Comparison of ENCODE assay signal across 23 mouse cellular contexts in the genomic region with DNA sequence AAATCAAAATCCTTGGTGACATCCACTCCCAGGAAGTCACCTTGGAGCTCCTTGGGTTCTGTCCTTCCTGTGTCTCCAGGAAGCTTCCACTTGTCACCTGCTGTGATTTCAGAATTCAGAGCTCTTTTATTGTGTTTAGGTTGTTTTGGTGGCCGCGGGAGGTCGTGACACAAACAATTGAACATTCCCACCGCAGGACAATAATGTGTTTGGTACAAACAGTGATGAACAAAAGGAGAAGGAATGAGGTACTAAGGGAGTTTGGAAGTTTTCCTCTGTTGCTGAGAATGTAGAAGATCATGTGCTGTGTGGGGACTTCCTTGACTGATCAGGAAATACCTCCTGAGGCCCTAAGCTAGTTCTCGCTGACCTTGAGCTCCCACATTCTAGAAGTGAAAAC.
DNase-seq lines count a peak whose midpoint lies in the region; TF ChIP-seq lines count a peak whose summit lies in the region.
"Had no signal": no experiment of that assay in that cellular context is flagged by ENCODE, and none has a peak within 500 bp of the region (broad histone marks: within the 10 kb centered on the region; RNA-seq: fewer than 3 reads in every experiment).

No protein-coding gene starts in this region.

- intact Hi-C loops in heart, postnatal 10 days (cut with DNase I), result loop anchor here (5.0 kb wide), 1 partner anchor 63 kb away; no protein-coding TSS in a partner anchor

- TF ChIP-seq CTCF in E14TG2a.4 (conservative IDR thresholded peaks at IDR 0.05; ENCODE audit: low read length), result no peak

- H3K27me3 ChIP-seq in E14TG2a.4 (ENCODE audit: insufficient read depth, low read length), result no peaks in the 10 kb centered on the region
- H3K27me3 ChIP-seq: hindbrain, embryonic 12.5 days; liver, embryonic 15.5 days; lung, embryonic 15.5 days; megakaryocyte, embryonic 14.5 days; neural tube, embryonic 13.5 days; stomach, embryonic 15.5 days had no signal

- no peaks in the 10 kb centered on the region for H3K9me3 ChIP-seq in E14TG2a.4 (ENCODE audit: low read length)
- H3K9me3 ChIP-seq: hindbrain, embryonic 12.5 days; limb, embryonic 10.5 days; liver, embryonic 15.5 days; lung, embryonic 15.5 days; megakaryocyte, embryonic 14.5 days; neural tube, embryonic 13.5 days; stomach, embryonic 15.5 days had no signal

- H3K4me3 ChIP-seq in E14TG2a.4 (replicated peaks; ENCODE audit: low read length), result 0 out of 2 replicates have a peak overlapping the region, but pooled peaks have one; percentile 17
- H3K4me3 ChIP-seq: hindbrain, embryonic 12.5 days; limb, embryonic 10.5 days; liver, embryonic 15.5 days; lung, embryonic 15.5 days; megakaryocyte, embryonic 14.5 days; neural tube, embryonic 13.5 days; stomach, embryonic 15.5 days had no signal

- H3K4me1 ChIP-seq in E14TG2a.4 (replicated peaks; ENCODE audit: low read depth, low read length), result peaks cover 83% of the 10 kb centered on the region
- H3K4me1 ChIP-seq: hindbrain, embryonic 12.5 days; liver, embryonic 15.5 days; lung, embryonic 15.5 days; stomach, embryonic 15.5 days had no signal

- DNase-seq in heart, adult 11 months, result peak; percentile 18
- no peak for DNase-seq in heart, postnatal 10 days
- DNase-seq in kidney, adult 9 months, result peak; percentile 24
- no peak for DNase-seq in kidney, postnatal 4 days
- DNase-seq in WW6 (ENCODE audit: low read depth, low spot score), result peak; percentile 55
- no peak for DNase-seq in right cerebral cortex, adult 2 months (ENCODE audit: low spot score in 2 of 2)
- DNase-seq: adrenal gland, postnatal 25 days; cerebellum, adult 8-10 months; gastrocnemius, postnatal 25 days; liver; lung, postnatal 36 days; midbrain, embryonic 14.5 days; right cerebral cortex, adult 18-20 months; thymus, adult 2 months; thymus, postnatal 4 days had no signal

- no peaks in the 10 kb centered on the region for H3K36me3 ChIP-seq in E14TG2a.4 (ENCODE audit: insufficient read depth, low read length)
- H3K36me3 ChIP-seq: hindbrain, embryonic 12.5 days; limb, embryonic 10.5 days; liver, embryonic 15.5 days; lung, embryonic 15.5 days; neural tube, embryonic 13.5 days; stomach, embryonic 15.5 days had no signal

Comparison
In these comparisons a context has a peak if more than half of its experiments do, and no peak if none do; other contexts are left out.
1. DNase-seq: peak in heart, adult 11 months (single experiment), kidney, adult 9 months (single experiment) and WW6 (single experiment); none in heart, postnatal 10 days (0 of 2), kidney, postnatal 4 days (0 of 2) and right cerebral cortex, adult 2 months (0 of 2).